Mouse (Mus musculus): ENCODE measurements around the gene Bax. TPM values are rescaled to one million over a fixed set of nuclear protein-coding genes. Genes with fewer than 3 reads are reported as not detected.

Gene Bax
- total and polyA plus RNA-seq, 3 experiments: 195 to 273 (median 233) TPM

DNA sequence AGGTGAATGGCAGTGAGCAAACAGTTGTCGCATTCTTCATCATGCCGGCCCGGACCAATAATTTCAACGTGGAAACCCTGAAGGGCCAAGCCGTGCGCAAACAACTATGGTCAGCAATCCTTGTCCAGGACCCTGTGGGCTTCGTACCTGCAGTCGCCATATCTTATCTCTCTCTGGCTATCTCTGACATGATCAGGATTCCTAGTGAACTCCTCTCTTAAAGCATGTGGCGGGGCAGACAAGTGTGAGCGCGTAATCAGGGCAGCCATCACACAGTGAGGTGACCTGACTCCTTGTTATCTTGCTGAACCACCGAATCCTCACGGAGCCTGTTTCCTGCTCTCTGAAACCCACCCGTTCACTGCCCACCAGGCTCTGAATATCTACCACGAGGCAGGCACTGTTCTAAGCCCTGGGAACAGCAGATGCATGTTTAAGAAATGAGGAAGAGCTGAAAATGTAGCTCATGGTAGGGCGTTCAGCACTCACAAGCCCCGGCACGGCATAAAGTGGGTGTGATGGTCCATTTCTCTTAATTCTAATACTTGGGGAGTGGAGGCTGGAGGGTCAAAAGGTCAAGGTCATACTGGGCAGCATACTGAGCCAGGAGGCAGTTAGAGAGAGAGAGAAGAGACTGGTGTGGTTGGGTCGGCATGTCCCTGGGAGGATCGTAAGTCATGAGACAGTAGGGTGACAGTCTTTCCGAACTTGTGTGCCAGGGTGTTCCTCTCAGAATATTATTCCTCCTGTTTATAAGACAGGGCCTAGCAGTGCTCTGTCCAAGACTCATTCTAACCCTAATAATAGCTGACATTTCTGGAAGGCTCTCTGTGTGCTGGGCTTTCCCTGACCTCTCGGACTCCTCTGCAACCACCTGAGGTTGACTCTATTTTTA is 22.9 kb downstream of the Bax start:
- H3K4me1 ChIP-seq (ENCODE audit: control insufficient read depth in 1 of 2, insufficient read depth in 2 of 2): peaks cover 2 to 13% of the 10 kb centered on the region in 2 experiments; a peak in 3 of 4 replicates
- no peak for DNase-seq (ENCODE audit: extremely low read depth)
- no peak overlapping the region for H3K4me2 ChIP-seq (ENCODE audit: insufficient read depth, low read depth, poor library complexity, severe bottlenecking)
- no peaks in the 10 kb centered on the region for H3K79me2 ChIP-seq (replicated peaks; ENCODE audit: control insufficient read depth, extremely low read depth, insufficient read depth, poor library complexity, severe bottlenecking)
- dilution Hi-C loops (cut with MboI; ENCODE audit: extremely low pct_ligation_motif_present, extremely low pct_unique_long_range_greater_than_20kb, low sequenced_read_pairs): no loop called here
- in situ Hi-C loops (cut with MboI; ENCODE audit: low pct_ligation_motif_present, low pct_unique_long_range_greater_than_20kb, low sequenced_read_pairs): no loop called here
- H3K27me3 ChIP-seq (replicated peaks): no peaks in the 10 kb centered on the region
- no peak overlapping the region for H3K9ac ChIP-seq (ENCODE audit: insufficient read depth, low read depth)
- peaks cover 35 to 73% of the 10 kb centered on the region in 2 experiments for H3K36me3 ChIP-seq (replicated peaks in 1 of 2; ENCODE audit: control insufficient read depth in 1 of 2, insufficient read depth in 1 of 2, low read length in 1 of 2)
- H3K4me3 ChIP-seq (replicated peaks in 1 of 3; ENCODE audit: low read depth in 2 of 3, low read length in 2 of 3, poor library complexity in 1 of 3): no peak overlapping the region
- TF ChIP-seq MAFK (IDR thresholded peaks at IDR 0.05; ENCODE audit: insufficient replicate concordance, low read length) (no peak), USF2 (conservative IDR thresholded peaks at IDR 0.05; ENCODE audit: low read depth, low read length) (no peak)
- no peaks in the 10 kb centered on the region for H3K9me3 ChIP-seq (replicated peaks; ENCODE audit: low read length)
- H3K27ac ChIP-seq (ENCODE audit: insufficient read depth, low read depth): no peak overlapping the region

DNA sequence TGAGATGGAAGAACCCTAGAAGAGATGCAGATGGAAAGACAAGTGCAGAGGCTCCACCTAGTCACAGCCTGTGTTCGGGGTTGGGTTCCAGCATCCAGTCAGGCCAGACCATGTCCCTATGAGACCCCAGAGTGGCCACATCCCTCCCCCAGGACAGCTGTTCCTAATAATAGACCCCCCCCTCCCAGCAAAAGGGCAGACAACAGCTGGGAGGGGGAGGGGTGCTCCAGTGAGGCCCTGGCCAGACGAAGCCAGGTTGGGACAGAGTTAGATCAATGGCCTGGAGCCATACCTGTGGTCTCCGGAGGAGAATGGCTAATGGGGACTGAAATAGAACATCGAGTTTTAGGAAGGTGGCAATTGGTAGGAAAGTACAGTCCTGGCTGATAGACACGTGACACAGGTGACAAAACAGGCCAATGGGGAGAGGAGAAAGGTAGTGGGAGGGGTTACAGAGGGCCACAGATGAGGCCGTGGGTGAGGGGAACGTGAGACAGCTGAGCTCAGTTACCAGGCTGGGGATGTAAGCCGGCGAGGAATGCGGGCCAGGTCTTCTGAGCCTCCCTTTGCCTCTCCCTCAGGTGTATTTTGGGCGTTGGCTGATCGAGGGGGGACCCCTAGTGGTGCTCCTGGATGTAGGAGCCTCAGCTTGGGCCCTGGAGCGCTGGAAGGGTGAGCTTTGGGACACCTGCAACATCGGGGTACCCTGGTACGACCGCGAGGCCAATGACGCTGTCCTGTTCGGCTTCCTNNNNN is 29.0 kb downstream of the Bax start, which contains the start of gene Ruvbl2:
Gene Ruvbl2 (minus strand): TSS at position 576 of the 756 bp plus-strand sequence.
- Histone ChIP-seq H3K27me3 (replicated peaks) (no peaks in the 10 kb centered on the region), H3K4me1 (ENCODE audit: control insufficient read depth in 1 of 2, insufficient read depth in 2 of 2) (peaks cover 2 to 37% of the 10 kb centered on the region in 2 experiments; a peak in 3 of 4 replicates), H3K27ac (ENCODE audit: insufficient read depth, low read depth) (no peak within 1 kb of the TSS), H3K79me2 (replicated peaks; ENCODE audit: control insufficient read depth, extremely low read depth, insufficient read depth, poor library complexity, severe bottlenecking) (peaks cover 13% of the 10 kb centered on the region), H3K4me2 (ENCODE audit: insufficient read depth, low read depth, poor library complexity, severe bottlenecking) (no peak within 1 kb of the TSS), H3K9me3 (replicated peaks; ENCODE audit: low read length) (no peaks in the 10 kb centered on the region), H3K4me3 (replicated peaks in 1 of 3; ENCODE audit: low read depth in 2 of 3, low read length in 2 of 3, poor library complexity in 1 of 3) (no peak within 1 kb of the TSS), H3K9ac (ENCODE audit: insufficient read depth, low read depth) (no peak within 1 kb of the TSS), H3K36me3 (replicated peaks in 1 of 2; ENCODE audit: control insufficient read depth in 1 of 2, insufficient read depth in 1 of 2, low read length in 1 of 2) (peaks cover 13 to 48% of the 10 kb centered on the region in 2 experiments)
- TF ChIP-seq CHD1 (IDR thresholded peaks at IDR 0.05; ENCODE audit: low read depth, low read length) (no peak), CTCF (conservative IDR thresholded peaks at IDR 0.05 in 1 of 2, IDR thresholded peaks at IDR 0.05 in 1 of 2; ENCODE audit: low read depth in 2 of 2, low read length in 2 of 2) (peak in 1 of 2 experiments; percentile 61; a peak in 2 of 4 replicates), KAT2A (IDR thresholded peaks at IDR 0.05; ENCODE audit: insufficient replicate concordance, low read length) (no peak), RAD21 (IDR thresholded peaks at IDR 0.05; ENCODE audit: low read depth, low read length) (peak; percentile 43)
- dilution Hi-C loops (cut with MboI; ENCODE audit: extremely low pct_ligation_motif_present, extremely low pct_unique_long_range_greater_than_20kb, low sequenced_read_pairs) (no loop called here), in situ Hi-C loops (cut with MboI; ENCODE audit: low pct_ligation_motif_present, low pct_unique_long_range_greater_than_20kb, low sequenced_read_pairs) (no loop called here)
- DNase-seq (ENCODE audit: extremely low read depth): no peak

GRCm38 (mm10) chr7:45437046-45437445 is 29.7 kb downstream of the Bax start:
- H3K4me2 ChIP-seq (ENCODE audit: insufficient read depth, low read depth, poor library complexity, severe bottlenecking): no peak overlapping the region
- no peak overlapping the region for H3K27ac ChIP-seq (ENCODE audit: insufficient read depth, low read depth)
- H3K4me1 ChIP-seq (ENCODE audit: control insufficient read depth in 1 of 2, insufficient read depth in 2 of 2): peaks cover 3 to 44% of the 10 kb centered on the region in 2 experiments; a peak in 3 of 4 replicates
- in situ Hi-C loops (cut with MboI; ENCODE audit: low pct_ligation_motif_present, low pct_unique_long_range_greater_than_20kb, low sequenced_read_pairs): no loop called here
- H3K9me3 ChIP-seq (replicated peaks; ENCODE audit: low read length): no peaks in the 10 kb centered on the region
- H3K4me3 ChIP-seq (replicated peaks in 1 of 3; ENCODE audit: low read depth in 2 of 3, low read length in 2 of 3, poor library complexity in 1 of 3): no peak overlapping the region
- H3K27me3 ChIP-seq (replicated peaks): no peaks in the 10 kb centered on the region
- H3K36me3 ChIP-seq (replicated peaks in 1 of 2; ENCODE audit: control insufficient read depth in 1 of 2, insufficient read depth in 1 of 2, low read length in 1 of 2): peaks cover 11 to 50% of the 10 kb centered on the region in 2 experiments
- dilution Hi-C loops (cut with MboI; ENCODE audit: extremely low pct_ligation_motif_present, extremely low pct_unique_long_range_greater_than_20kb, low sequenced_read_pairs): no loop called here
- H3K79me2 ChIP-seq (replicated peaks; ENCODE audit: control insufficient read depth, extremely low read depth, insufficient read depth, poor library complexity, severe bottlenecking): peaks cover 20% of the 10 kb centered on the region
- H3K9ac ChIP-seq (ENCODE audit: insufficient read depth, low read depth): no peak overlapping the region
- no peak for TF ChIP-seq RCOR1 (conservative IDR thresholded peaks at IDR 0.05; ENCODE audit: low read depth, low read length)
- TF ChIP-seq RAD21 (IDR thresholded peaks at IDR 0.05; ENCODE audit: low read depth, low read length): no peak
- no peak for TF ChIP-seq ELF1 (IDR thresholded peaks at IDR 0.05; ENCODE audit: low read depth, low read length)
- no peak for TF ChIP-seq GABPA (IDR thresholded peaks at IDR 0.05; ENCODE audit: insufficient replicate concordance, low read depth, low read length)
- TF ChIP-seq JUND (conservative IDR thresholded peaks at IDR 0.05; ENCODE audit: low read depth, low read length): no peak
- no peak for TF ChIP-seq SIN3A (IDR thresholded peaks at IDR 0.05; ENCODE audit: low read length)
- no peak for TF ChIP-seq MAX (IDR thresholded peaks at IDR 0.05; ENCODE audit: low read length)
- TF ChIP-seq IRF4 (IDR thresholded peaks at IDR 0.05; ENCODE audit: low read depth, low read length): no peak
- no peak for TF ChIP-seq PAX5 (IDR thresholded peaks at IDR 0.05; ENCODE audit: low read length)
- no peak for TF ChIP-seq E2F4 (IDR thresholded peaks at IDR 0.05; ENCODE audit: insufficient replicate concordance, low read depth, low read length)
- no peak for TF ChIP-seq BHLHE40 (IDR thresholded peaks at IDR 0.05; ENCODE audit: low read depth, low read length)
- TF ChIP-seq MAZ (IDR thresholded peaks at IDR 0.05; ENCODE audit: low read depth, low read length): no peak
- TF ChIP-seq USF2 (conservative IDR thresholded peaks at IDR 0.05; ENCODE audit: low read depth, low read length): no peak
- TF ChIP-seq KAT2A (IDR thresholded peaks at IDR 0.05; ENCODE audit: insufficient replicate concordance, low read length): no peak
- TF ChIP-seq MAFK (IDR thresholded peaks at IDR 0.05; ENCODE audit: insufficient replicate concordance, low read length): no peak
- no peak for TF ChIP-seq NRF1 (IDR thresholded peaks at IDR 0.05; ENCODE audit: low read depth, low read length)
- no peak for TF ChIP-seq EP300 (IDR thresholded peaks at IDR 0.05; ENCODE audit: low read length)
- no peak for TF ChIP-seq SMC3 (IDR thresholded peaks at IDR 0.05; ENCODE audit: low read depth, low read length)
- TF ChIP-seq POLR2A (IDR thresholded peaks at IDR 0.05; ENCODE audit: low read depth, low read length): no peak
- no peak for DNase-seq (ENCODE audit: extremely low read depth)
